Mouse (Mus musculus): ENCODE results near the gene Leng8. TPM values are rescaled to one million over a fixed set of nuclear protein-coding genes. Genes with fewer than 3 reads are reported as not detected.

The Leng8 gene
- 60.6 and 61.5 TPM in 2 replicates for polyA plus RNA-seq (2016; fragmentation: Nextera tagmentation; extraction: Ambion mirVana)

DNA sequence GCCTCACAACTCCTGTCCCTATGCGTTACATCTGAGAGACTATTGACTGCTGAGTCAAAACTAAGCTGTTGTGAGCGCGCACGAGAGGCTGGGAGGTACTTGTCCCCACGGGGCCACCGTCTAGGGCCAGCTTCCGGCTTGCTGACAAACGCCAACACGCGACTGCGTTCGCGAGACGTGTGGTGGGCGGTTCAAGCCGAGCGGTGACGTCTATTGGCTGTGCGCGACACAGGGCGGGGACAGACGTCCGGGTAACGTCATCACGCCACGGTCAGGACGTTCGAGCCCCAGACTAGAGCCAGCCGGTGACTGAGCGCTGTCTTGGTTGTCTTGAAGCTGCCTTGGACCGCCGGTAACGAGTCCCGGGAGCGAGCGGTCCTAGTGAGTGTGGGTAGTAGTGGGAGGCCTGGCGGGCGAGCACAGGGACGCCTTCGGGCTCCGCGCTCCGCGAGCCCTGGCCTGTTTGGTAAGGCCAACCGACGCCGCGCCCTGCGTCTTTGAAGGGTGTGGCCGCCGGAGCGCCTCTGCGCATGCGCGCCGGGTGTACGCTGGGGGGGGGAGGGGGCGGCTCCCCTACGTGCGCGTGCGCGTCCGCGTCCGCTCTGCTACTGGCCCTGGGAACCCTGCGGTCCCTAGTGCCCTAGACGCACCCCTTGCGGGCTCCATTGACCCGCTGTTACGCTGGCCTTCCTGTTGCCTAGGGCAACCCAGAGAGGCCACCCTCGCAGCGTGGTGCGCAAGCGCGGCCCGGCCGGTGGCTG, at the start of gene Leng8:
Gene Leng8, plus strand, starts transcription at position 269 of the 761 bp plus-strand sequence.
- under 1% methylated on average over 69 of the region's 78 CpGs for WGBS
- Histone ChIP-seq H3K27ac (peak within 1 kb of the TSS; percentile 95), H3K4me1 (peaks cover 19% of the 10 kb centered on the region), H3K27me3 (ENCODE audit: poor library complexity, severe bottlenecking) (no peaks in the 10 kb centered on the region), H3K9me3 (no peaks in the 10 kb centered on the region), H3K36me3 (replicated peaks) (peaks cover 64% of the 10 kb centered on the region), H3K4me3 (peak within 1 kb of the TSS; percentile 79)
- peak; percentile 98 for DNase-seq (ENCODE audit: extremely low spot score, low spot score)

DNA sequence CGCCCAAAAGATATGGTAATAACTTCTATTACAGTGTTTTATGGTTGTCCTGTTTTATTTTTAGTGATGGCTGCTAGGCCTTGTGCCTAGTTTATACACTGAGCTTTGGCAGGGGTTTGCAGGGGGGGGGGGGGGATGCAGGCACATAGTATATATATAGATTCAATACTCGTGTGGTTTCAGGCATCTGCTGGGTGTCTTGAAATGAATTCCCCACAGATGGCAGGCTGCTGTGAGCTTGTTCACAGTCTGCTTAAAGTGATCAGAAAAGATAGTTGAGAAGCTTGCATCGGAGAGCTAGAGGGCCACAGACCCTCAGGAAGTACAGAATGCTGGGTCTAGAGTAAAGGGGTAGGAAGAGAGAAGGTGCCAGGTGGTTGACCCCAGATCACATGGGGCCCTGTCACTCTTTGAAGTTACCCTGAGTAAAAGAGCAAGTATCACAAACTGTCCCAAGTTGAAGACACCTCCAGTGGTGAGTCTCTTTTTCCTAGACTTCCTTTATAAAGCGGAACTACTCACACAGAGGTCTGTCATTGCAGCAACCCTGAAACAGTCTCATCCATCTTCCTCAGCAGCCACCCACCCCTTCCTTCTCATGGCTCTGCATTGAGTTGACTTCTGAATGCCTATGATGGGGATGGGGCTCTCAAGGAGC, 49.5 kb upstream of the Leng8 start:
- 84% methylated on average over 4 of the region's 4 CpGs for WGBS
- H3K27ac ChIP-seq, result no peak overlapping the region
- H3K9me3 ChIP-seq, result no peaks in the 10 kb centered on the region
- H3K36me3 ChIP-seq (replicated peaks), result no peaks in the 10 kb centered on the region
- DNase-seq (ENCODE audit: extremely low spot score, low spot score), result no peak
- no peak overlapping the region for H3K4me3 ChIP-seq
- no peaks in the 10 kb centered on the region for H3K27me3 ChIP-seq (ENCODE audit: poor library complexity, severe bottlenecking)
- H3K4me1 ChIP-seq, result no peaks in the 10 kb centered on the region

DNA sequence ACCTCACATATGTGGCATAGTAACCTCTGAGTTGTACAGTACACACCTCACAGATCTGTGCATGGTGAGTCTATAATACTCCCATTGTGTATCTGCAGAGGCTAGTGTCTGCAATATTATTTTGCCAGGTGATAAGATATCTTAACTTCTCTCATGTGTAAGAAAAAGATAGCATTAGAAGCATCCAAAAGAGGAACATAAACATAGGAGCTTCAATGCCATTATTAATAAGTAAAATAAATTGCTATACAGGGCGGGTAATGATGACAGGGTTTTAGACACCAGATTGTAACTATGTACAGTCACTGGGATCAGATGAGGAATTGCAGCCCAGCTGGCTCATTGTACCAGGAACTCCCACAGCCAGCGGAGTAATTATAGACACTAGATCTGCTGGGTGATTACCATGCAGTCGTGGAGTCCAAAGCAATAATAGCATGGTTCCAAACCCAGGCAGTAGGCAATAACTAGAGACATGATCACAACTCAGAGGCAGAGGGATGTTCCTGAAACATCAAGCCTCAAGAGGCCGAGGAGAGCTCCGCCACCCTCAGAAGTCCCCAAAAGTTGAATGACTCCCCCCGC, 48.9 kb upstream of the Leng8 start:
- no peaks in the 10 kb centered on the region for H3K9me3 ChIP-seq
- no peak overlapping the region for H3K4me3 ChIP-seq
- no peaks in the 10 kb centered on the region for H3K36me3 ChIP-seq (replicated peaks)
- DNase-seq (ENCODE audit: extremely low spot score, low spot score), result no peak
- no peak overlapping the region for H3K27ac ChIP-seq
- no peaks in the 10 kb centered on the region for H3K4me1 ChIP-seq
- H3K27me3 ChIP-seq (ENCODE audit: poor library complexity, severe bottlenecking), result no peaks in the 10 kb centered on the region
- 86% methylated on average over 6 of the region's 6 CpGs for WGBS

- DNase-seq (ENCODE audit: extremely low spot score, low spot score), result no peak
- H3K27ac ChIP-seq, result no peak overlapping the region
- H3K4me1 ChIP-seq, result no peaks in the 10 kb centered on the region
- no peaks in the 10 kb centered on the region for H3K27me3 ChIP-seq (ENCODE audit: poor library complexity, severe bottlenecking)
- no peak overlapping the region for H3K4me3 ChIP-seq
- no peaks in the 10 kb centered on the region for H3K36me3 ChIP-seq (replicated peaks)
- no peaks in the 10 kb centered on the region for H3K9me3 ChIP-seq
- 84% methylated on average over 2 of the region's 2 CpGs for WGBS
These were observed 48.2 kb upstream of the Leng8 start for GRCm38 (mm10) chr7:4088679-4089078.

DNA sequence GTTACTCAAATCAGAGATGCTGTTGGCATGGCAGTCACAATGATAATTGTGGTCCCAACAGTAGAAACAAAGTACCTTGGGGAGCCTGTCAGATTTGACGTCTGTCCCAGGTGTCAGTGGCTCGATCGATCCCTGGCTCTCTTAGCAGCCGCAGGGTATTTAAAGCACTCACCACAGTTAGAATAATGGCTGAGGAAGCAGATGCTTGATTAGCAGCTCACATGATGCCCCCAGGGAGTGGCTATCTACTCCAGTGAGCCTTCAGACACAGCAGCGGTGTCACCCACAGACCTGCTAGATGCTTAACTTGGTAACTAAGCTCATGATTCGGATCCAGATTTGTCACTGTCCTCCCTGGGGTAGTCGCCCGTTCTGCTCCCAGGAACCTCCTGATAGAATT, 45.7 kb upstream of the Leng8 start:
- Histone ChIP-seq H3K27me3 (ENCODE audit: poor library complexity, severe bottlenecking) (no peaks in the 10 kb centered on the region), H3K4me1 (no peaks in the 10 kb centered on the region), H3K36me3 (replicated peaks) (no peaks in the 10 kb centered on the region), H3K4me3 (no peak overlapping the region), H3K27ac (no peak overlapping the region), H3K9me3 (no peaks in the 10 kb centered on the region)
- DNase-seq (ENCODE audit: extremely low spot score, low spot score), result no peak
- WGBS, result 58% methylated on average over 8 of the region's 8 CpGs

DNA sequence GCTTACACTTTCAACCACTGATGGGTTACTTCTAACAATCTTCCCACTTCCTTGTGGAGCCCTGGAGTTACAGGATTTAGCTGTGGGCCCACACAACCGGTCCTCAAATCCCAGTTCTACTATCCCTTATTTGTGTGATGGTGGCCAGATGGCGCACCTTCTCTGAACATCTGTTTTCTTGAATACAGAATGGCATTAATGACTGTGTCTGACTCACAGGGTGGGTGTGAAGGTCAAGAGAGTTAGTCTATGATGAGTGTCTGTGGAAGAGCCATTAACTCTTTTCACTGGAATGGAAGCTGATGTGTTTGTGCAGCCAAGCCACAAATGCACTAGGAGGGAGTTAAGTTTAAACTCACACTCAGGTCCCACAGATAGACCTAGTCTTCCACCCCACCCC, 38.5 kb upstream of the Leng8 start:
- 86% methylated on average over 2 of the region's 2 CpGs for WGBS
- DNase-seq (ENCODE audit: extremely low spot score, low spot score), result no peak
- no peaks in the 10 kb centered on the region for H3K9me3 ChIP-seq

DNA sequence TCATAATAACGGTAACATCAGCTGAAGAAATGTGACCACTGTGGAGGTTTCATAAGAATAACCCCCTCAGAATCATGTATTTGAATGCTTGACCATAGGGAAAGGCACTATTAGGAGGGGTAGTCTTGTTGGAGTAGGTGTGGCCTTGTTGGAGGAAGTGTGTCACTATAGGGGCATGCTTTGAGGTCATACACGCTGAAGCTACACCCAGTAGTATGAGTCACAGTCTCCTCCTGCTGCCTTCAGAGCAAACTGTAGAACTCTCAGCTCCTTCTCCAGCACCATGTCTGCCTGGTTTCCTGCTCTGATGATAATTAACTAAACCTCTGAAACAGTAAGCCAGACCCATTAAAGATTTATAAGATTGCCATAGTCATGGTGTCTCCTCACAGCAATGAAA, 38.0 kb upstream of the Leng8 start:
- Histone ChIP-seq H3K9me3 (no peaks in the 10 kb centered on the region), H3K36me3 (replicated peaks) (no peaks in the 10 kb centered on the region), H3K4me1 (no peaks in the 10 kb centered on the region), H3K27ac (no peak overlapping the region), H3K4me3 (no peak overlapping the region), H3K27me3 (ENCODE audit: poor library complexity, severe bottlenecking) (no peaks in the 10 kb centered on the region)
- WGBS, result 85% methylated on average over 2 of the region's 2 CpGs
- DNase-seq (ENCODE audit: extremely low spot score, low spot score), result no peak

More for the DNA sequence above, 38.5 kb upstream of the Leng8 start:
- Histone ChIP-seq H3K27me3 (ENCODE audit: poor library complexity, severe bottlenecking) (no peaks in the 10 kb centered on the region), H3K4me1 (no peaks in the 10 kb centered on the region), H3K4me3 (no peak overlapping the region), H3K27ac (no peak overlapping the region), H3K36me3 (replicated peaks) (no peaks in the 10 kb centered on the region)

DNA sequence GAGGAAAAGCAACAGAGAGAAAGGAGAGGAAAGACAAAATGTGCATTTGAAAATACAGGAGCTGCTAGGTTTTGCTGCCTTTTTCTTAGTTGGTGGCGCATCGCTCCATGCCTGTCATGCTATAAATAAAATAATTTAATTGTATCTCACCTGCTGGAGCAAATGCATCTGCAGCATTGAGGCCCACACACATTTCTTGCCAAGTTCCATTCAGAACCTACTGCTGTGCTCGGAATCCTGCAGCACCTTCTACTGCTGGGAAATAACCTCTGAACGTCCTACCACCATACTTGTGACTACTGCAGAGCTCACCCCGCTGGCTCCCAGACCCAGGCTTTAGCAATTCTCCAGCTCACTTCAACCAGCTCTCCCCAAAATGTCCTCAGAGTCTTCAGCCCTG, 35.7 kb upstream of the Leng8 start:
- no peak overlapping the region for H3K4me3 ChIP-seq
- DNase-seq (ENCODE audit: extremely low spot score, low spot score), result no peak
- H3K27me3 ChIP-seq (ENCODE audit: poor library complexity, severe bottlenecking), result no peaks in the 10 kb centered on the region
- WGBS, result 80% methylated on average over 5 of the region's 5 CpGs
- H3K27ac ChIP-seq, result no peak overlapping the region
- no peaks in the 10 kb centered on the region for H3K36me3 ChIP-seq (replicated peaks)
- no peaks in the 10 kb centered on the region for H3K9me3 ChIP-seq
- no peaks in the 10 kb centered on the region for H3K4me1 ChIP-seq

GRCm38 (mm10) chr7:4103411-4103810, 33.4 kb upstream of the Leng8 start:
- Histone ChIP-seq H3K4me1 (no peaks in the 10 kb centered on the region), H3K27ac (no peak overlapping the region), H3K4me3 (no peak overlapping the region), H3K9me3 (no peaks in the 10 kb centered on the region), H3K36me3 (replicated peaks) (no peaks in the 10 kb centered on the region), H3K27me3 (ENCODE audit: poor library complexity, severe bottlenecking) (no peaks in the 10 kb centered on the region)
- 21% methylated on average over 4 of the region's 4 CpGs for WGBS
- no peak for DNase-seq (ENCODE audit: extremely low spot score, low spot score)

GRCm38 (mm10) chr7:4111766-4112165, 25.1 kb upstream of the Leng8 start:
- Histone ChIP-seq H3K36me3 (replicated peaks) (no peaks in the 10 kb centered on the region), H3K4me3 (no peak overlapping the region), H3K27ac (no peak overlapping the region), H3K27me3 (ENCODE audit: poor library complexity, severe bottlenecking) (no peaks in the 10 kb centered on the region), H3K4me1 (no peaks in the 10 kb centered on the region), H3K9me3 (no peaks in the 10 kb centered on the region)
- 61% methylated on average over 3 of the region's 3 CpGs for WGBS
- DNase-seq (ENCODE audit: extremely low spot score, low spot score), result no peak

- no peak overlapping the region for H3K27ac ChIP-seq
- DNase-seq (ENCODE audit: extremely low spot score, low spot score), result no peak
- 75% methylated on average over 8 of the region's 8 CpGs for WGBS
- peaks cover under 1% of the 10 kb centered on the region; the same call in 1 of the 2 replicates for H3K36me3 ChIP-seq (replicated peaks)
- H3K4me1 ChIP-seq, result peaks cover 36% of the 10 kb centered on the region
- H3K4me3 ChIP-seq, result no peak overlapping the region
- H3K9me3 ChIP-seq, result no peaks in the 10 kb centered on the region
- peaks cover 28% of the 10 kb centered on the region for H3K27me3 ChIP-seq (ENCODE audit: poor library complexity, severe bottlenecking)
These were observed 19.6 kb upstream of the Leng8 start for GRCm38 (mm10) chr7:4117050-4117814.

DNA sequence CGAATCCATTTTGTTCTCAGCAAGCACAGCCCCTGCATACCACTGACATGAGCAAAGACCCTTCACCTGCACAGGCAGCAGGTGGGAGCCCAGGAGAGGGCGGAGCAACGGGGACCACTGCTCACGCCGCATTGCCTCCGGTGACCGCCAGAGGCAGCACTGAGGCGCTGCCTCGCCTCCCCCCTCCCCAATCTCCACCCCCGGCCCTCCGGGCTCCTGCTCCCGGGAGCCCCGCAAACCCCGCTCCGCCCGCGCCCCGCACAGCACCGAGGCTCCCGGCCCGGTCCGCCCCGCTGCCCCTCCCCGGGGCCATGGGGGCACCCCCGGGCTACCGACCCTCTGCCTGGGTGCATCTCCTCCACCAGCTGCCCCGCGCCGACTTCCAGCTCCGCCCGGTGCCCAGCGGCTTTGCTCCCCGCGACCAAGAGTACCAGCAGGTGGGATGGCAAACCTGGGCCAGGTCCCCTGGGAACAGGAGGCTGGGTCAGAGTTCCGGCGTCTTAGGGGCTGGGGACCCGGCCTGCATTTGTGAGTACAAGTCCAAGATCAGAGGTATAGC, 17.4 kb upstream of the Leng8 start, which contains the start of gene Ttyh1:
Gene Ttyh1, plus strand, starts transcription at position 65 of the 559 bp plus-strand sequence.
- peaks cover 28% of the 10 kb centered on the region for H3K27me3 ChIP-seq (ENCODE audit: poor library complexity, severe bottlenecking)
- peaks cover 58% of the 10 kb centered on the region for H3K4me1 ChIP-seq
- peak; percentile 67 for DNase-seq (ENCODE audit: extremely low spot score, low spot score)
- WGBS, result 1% methylated on average over 36 of the region's 37 CpGs
- H3K36me3 ChIP-seq (replicated peaks), result peaks cover 3% of the 10 kb centered on the region; the same call in 1 of the 2 replicates
- H3K4me3 ChIP-seq, result peak within 1 kb of the TSS; percentile 81
- H3K27ac ChIP-seq, result peak within 1 kb of the TSS; percentile 93
- H3K9me3 ChIP-seq, result no peaks in the 10 kb centered on the region
